In the genomic region with DNA sequence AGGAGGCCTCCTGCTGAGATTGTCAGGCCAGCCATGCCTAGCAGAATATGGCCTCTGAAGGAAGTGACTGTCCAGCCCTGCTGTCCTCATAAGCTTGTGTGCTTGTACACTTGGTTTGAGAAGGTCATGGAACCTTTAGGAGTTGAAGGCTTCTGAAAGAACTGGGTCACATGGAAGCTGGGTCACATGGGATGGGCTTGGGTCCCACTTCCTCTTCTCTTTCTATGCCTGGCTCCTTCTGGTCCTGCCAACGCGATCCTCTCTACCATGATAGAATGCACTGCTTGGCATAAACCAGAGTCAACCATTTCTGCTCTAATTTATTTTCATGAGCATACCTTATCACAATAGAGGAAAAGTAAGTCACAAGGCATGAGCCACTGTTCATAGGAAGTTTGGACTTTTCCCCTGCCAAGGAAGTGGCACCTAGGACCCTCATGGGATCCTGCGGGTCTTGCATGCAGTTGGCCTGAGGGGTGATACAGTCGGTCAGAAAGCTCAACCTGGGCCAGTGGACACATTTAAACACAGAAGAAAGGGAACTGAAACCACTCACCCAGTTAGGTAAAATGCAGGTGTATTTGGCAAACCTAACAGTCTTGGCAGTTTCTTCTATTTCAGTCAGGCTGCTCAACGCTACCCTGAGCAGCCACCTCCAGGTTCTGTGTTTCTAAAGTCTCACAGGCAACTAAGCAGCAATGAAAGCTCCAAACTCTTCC, we compare ENCODE assay signal across 24 mouse cellular contexts.
"Had no signal": no experiment of that assay in that cellular context is flagged by ENCODE, and none has a peak within 500 bp of the region (broad histone marks: within the 10 kb centered on the region; RNA-seq: fewer than 3 reads in every experiment).

No protein-coding gene starts in this region.

- H3K9me3 ChIP-seq: limb, embryonic 10.5 days; limb, embryonic 13.5 days; liver, embryonic 12.5 days; liver, embryonic 15.5 days; lung, embryonic 15.5 days; midbrain, embryonic 10.5 days; midbrain, embryonic 13.5 days; neural tube, embryonic 12.5 days; neural tube, embryonic 15.5 days had no signal

- H3K27ac ChIP-seq: limb, embryonic 10.5 days; limb, embryonic 13.5 days; liver, embryonic 12.5 days; liver, embryonic 15.5 days; lung, embryonic 15.5 days; midbrain, embryonic 10.5 days; midbrain, embryonic 13.5 days; neural tube, embryonic 12.5 days; neural tube, embryonic 15.5 days; stomach, postnatal 0 days had no signal

- ATAC-seq: intestine, embryonic 16.5 days; liver, embryonic 12.5 days; midbrain, embryonic 13.5 days; midbrain, embryonic 16.5 days had no signal

- H3K4me1 ChIP-seq: limb, embryonic 10.5 days; liver, embryonic 12.5 days; liver, embryonic 15.5 days; lung, embryonic 15.5 days; midbrain, embryonic 10.5 days; midbrain, embryonic 13.5 days; neural tube, embryonic 12.5 days; neural tube, embryonic 15.5 days had no signal

- H3K4me3 ChIP-seq: limb, embryonic 10.5 days; limb, embryonic 13.5 days; liver, embryonic 12.5 days; liver, embryonic 15.5 days; lung, embryonic 15.5 days; megakaryocyte, embryonic 14.5 days; midbrain, embryonic 10.5 days; midbrain, embryonic 13.5 days; neural tube, embryonic 12.5 days; neural tube, embryonic 15.5 days had no signal

- H3K36me3 ChIP-seq: limb, embryonic 10.5 days; limb, embryonic 13.5 days; liver, embryonic 12.5 days; liver, embryonic 15.5 days; lung, embryonic 15.5 days; midbrain, embryonic 10.5 days; midbrain, embryonic 13.5 days; neural tube, embryonic 12.5 days; neural tube, embryonic 15.5 days had no signal

- DNase-seq: kidney, adult 18-20 months; kidney, adult 9 months; kidney, postnatal 14 days; kidney, postnatal 4 days; liver; lung, adult 18-20 months; lung, postnatal 10 days; lung, postnatal 36 days; thymus, adult 2 months; thymus, postnatal 14 days; thymus, postnatal 4 days had no signal

- H3K27me3 ChIP-seq: limb, embryonic 13.5 days; liver, embryonic 12.5 days; lung, embryonic 15.5 days; midbrain, embryonic 13.5 days; neural tube, embryonic 12.5 days; neural tube, embryonic 15.5 days had no signal

- H3K9ac ChIP-seq: limb, embryonic 13.5 days; liver, embryonic 12.5 days; liver, embryonic 15.5 days; lung, embryonic 15.5 days; midbrain, embryonic 13.5 days; neural tube, embryonic 12.5 days; neural tube, embryonic 15.5 days had no signal

- H3K4me2 ChIP-seq: limb, embryonic 13.5 days; liver, embryonic 12.5 days; liver, embryonic 15.5 days; lung, embryonic 15.5 days; midbrain, embryonic 13.5 days; neural tube, embryonic 12.5 days; neural tube, embryonic 15.5 days had no signal
